Mouse (Mus musculus) testis, adult 2 months (tissue): ENCODE measurements around the gene Ankrd33.

Experiments
- CTCF ChIP-seq: fragments of 200-500 bp; IDR thresholded peaks from 2 replicates; pipeline ENCODE4 v1.5.1; 2012; ENCODE audit warnings: low read depth, mild to moderate bottlenecking, inconsistent platforms, low read length, moderate library complexity; ENCODE audit not compliant: control insufficient read depth, insufficient read depth, insufficient replicate concordance
- POLR2A ChIP-seq: fragments of 200-500 bp; IDR thresholded peaks from 2 replicates; pipeline ENCODE4 v1.6.1; 2012; ENCODE audit warnings: low read depth, mild to moderate bottlenecking, inconsistent platforms, low read length, moderate library complexity; ENCODE audit not compliant: control insufficient read depth

- TF ChIP-seq POLR2A, result no peak
- no peak for TF ChIP-seq CTCF
These were observed 44.6 kb downstream of the Ankrd33 start for GRCm38 (mm10) chr15:101160128-101160527.
